Mouse (Mus musculus) hindbrain, embryonic 14.5 days (tissue): ENCODE measurements around the gene Cox4i1. TPM values are rescaled to one million over a fixed set of nuclear protein-coding genes. Genes with fewer than 3 reads are reported as not detected.
A peak's percentile ranks its signal among the peaks of the same experiment; 100 is the strongest.
"Not testable (repeated sequence)": the region's sequence is repeated elsewhere in the genome, so short reads cannot be mapped to it uniquely, and the experiment has no call there.

Experiments
- ATAC-seq: fragments of 200-750 bp; cut with Nextera tagmentation; 2 replicates; pipeline ENCODE4 v1.8.0; 2017; ENCODE audit warnings: moderate number of reproducible peaks, mild to moderate bottlenecking, moderate TSS enrichment, moderate library complexity; ENCODE audit not compliant: low FRiP score
- DNase-seq: peaks from one replicate; pipeline ENCODE4 v3.0.0-alpha.2; 2015; ENCODE audit warnings: low spot score
- H3K27ac ChIP-seq: fragments of 300-500 bp; sonication (generic); 2 replicates; pipeline ENCODE4 v1.5.1; 2014; ENCODE audit warnings: mild to moderate bottlenecking, moderate library complexity
- H3K27me3 ChIP-seq: fragments of 300-500 bp; sonication (generic); 2 replicates; pipeline ENCODE4 v1.6.1; 2014; ENCODE audit warnings: mild to moderate bottlenecking, low read length, mixed read lengths; ENCODE audit not compliant: control insufficient read depth, insufficient read depth
- H3K36me3 ChIP-seq: fragments of 300-500 bp; sonication (generic); replicated peaks from 2 replicates; pipeline ENCODE4 v1.6.1; 2014; ENCODE audit not compliant: control insufficient read depth, insufficient read depth
- H3K4me1 ChIP-seq: fragments of 300-500 bp; sonication (generic); replicated peaks from 2 replicates; pipeline ENCODE4 v1.6.1; 2014; ENCODE audit warnings: antibody characterized with exemption, low read length, mixed read lengths; ENCODE audit not compliant: control insufficient read depth, insufficient read depth
- H3K4me2 ChIP-seq: fragments of 300-500 bp; sonication (generic); replicated peaks from 2 replicates; pipeline ENCODE4 v1.6.1; 2014; ENCODE audit warnings: mild to moderate bottlenecking, moderate library complexity
- H3K4me3 ChIP-seq: fragments of 300-500 bp; sonication (generic); replicated peaks from 2 replicates; pipeline ENCODE4 v1.5.1; 2014; ENCODE audit warnings: mild to moderate bottlenecking, low read length
- H3K9ac ChIP-seq: fragments of 300-500 bp; sonication (generic); 2 replicates; pipeline ENCODE4 v1.6.1; 2014
- H3K9me3 ChIP-seq: fragments of 300-500 bp; sonication (generic); 2 replicates; pipeline ENCODE4 v1.6.1; 2016; ENCODE audit warnings: low read length; ENCODE audit not compliant: control insufficient read depth
- WGBS: fragments of 180-500 bp; shearing (Covaris S2); extraction: QIAGEN DNeasy Blood & Tissue Kit; methylation state at CpG from one replicate; pipeline ENCODE4 v1.1.7; 2014; 5-methylcytosine and 5-hydroxymethylcytosine counted together
- polyA plus RNA-seq: library from polyadenylated mRNA; unstranded; fragments of >200 nt; fragmentation: Nextera tagmentation; extraction: Ambion mirVana; gene quantifications from 2 replicates; pipeline ENCODE4 v1.2.1, GENCODE M21; 2014

Gene Cox4i1
- polyA plus RNA-seq, 1 experiment from 2014 or later: 1,254 TPM

- Histone ChIP-seq H3K4me3 (no peak overlapping the region), H3K9me3 (no peaks in the 10 kb centered on the region), H3K4me1 (peaks cover 7% of the 10 kb centered on the region), H3K9ac (no peak overlapping the region), H3K27me3 (no peaks in the 10 kb centered on the region), H3K27ac (no peak overlapping the region), H3K36me3 (peaks cover 53% of the 10 kb centered on the region), H3K4me2 (no peak overlapping the region)
- no peak for DNase-seq
- ATAC-seq: no peak
- 91% methylated on average over 7 of the region's 7 CpGs for WGBS
These were observed 5.3 kb downstream of the Cox4i1 start for GRCm38 (mm10) chr8:120673298-120673697.

GRCm38 (mm10) chr8:120675718-120676117 lies 7.7 kb downstream of the Cox4i1 start:
- no peak for DNase-seq
- Histone ChIP-seq H3K27ac (no peak overlapping the region), H3K9ac (no peak overlapping the region), H3K36me3 (peaks cover 40% of the 10 kb centered on the region), H3K4me1 (no peaks in the 10 kb centered on the region), H3K27me3 (no peaks in the 10 kb centered on the region), H3K4me2 (no peak overlapping the region), H3K9me3 (no peaks in the 10 kb centered on the region), H3K4me3 (no peak overlapping the region)
- no peak for ATAC-seq
- whole genome bisulfite sequencing: 76% methylated on average over 8 of the region's 8 CpGs

- no peak overlapping the region for H3K4me2 ChIP-seq
- no peak for ATAC-seq
- 12% methylated on average over 10 of the region's 10 CpGs for WGBS
- DNase-seq: peak; percentile 95
- no peaks in the 10 kb centered on the region for H3K27me3 ChIP-seq
- no peak overlapping the region for H3K4me3 ChIP-seq
- no peaks in the 10 kb centered on the region for H3K9me3 ChIP-seq
- no peak overlapping the region for H3K27ac ChIP-seq
- no peak overlapping the region for H3K9ac ChIP-seq
- no peaks in the 10 kb centered on the region for H3K4me1 ChIP-seq
- H3K36me3 ChIP-seq: peaks cover 13% of the 10 kb centered on the region
These were observed 10.4 kb downstream of the Cox4i1 start for GRCm38 (mm10) chr8:120678447-120678846.

GRCm38 (mm10) chr8:120679629-120680387 lies 11.8 kb downstream of the Cox4i1 start:
- H3K4me2 ChIP-seq: no peak overlapping the region
- no peaks in the 10 kb centered on the region for H3K9me3 ChIP-seq
- H3K9ac ChIP-seq: no peak overlapping the region
- H3K27me3 ChIP-seq: no peaks in the 10 kb centered on the region
- H3K36me3 ChIP-seq: peaks cover 6% of the 10 kb centered on the region
- WGBS: 75% methylated on average over 11 of the region's 11 CpGs
- ATAC-seq (no peak), DNase-seq (no peak)
- H3K4me1 ChIP-seq: no peaks in the 10 kb centered on the region
- no peak overlapping the region for H3K4me3 ChIP-seq
- H3K27ac ChIP-seq: no peak overlapping the region

GRCm38 (mm10) chr8:120680405-120680804 lies 12.4 kb downstream of the Cox4i1 start:
- 62% methylated on average over 7 of the region's 7 CpGs for WGBS
- H3K4me3 ChIP-seq, H3K27me3 ChIP-seq, H3K9me3 ChIP-seq, H3K36me3 ChIP-seq, ATAC-seq, H3K4me2 ChIP-seq, H3K4me1 ChIP-seq, H3K27ac ChIP-seq, H3K9ac ChIP-seq: not testable (repeated sequence)
- peak; percentile 61 for DNase-seq

- H3K4me3 ChIP-seq: no peak overlapping the region
- H3K36me3 ChIP-seq: no peaks in the 10 kb centered on the region
- H3K4me2 ChIP-seq: no peak overlapping the region
- DNase-seq: no peak
- H3K9ac ChIP-seq: no peak overlapping the region
- no peak overlapping the region for H3K27ac ChIP-seq
- WGBS: 84% methylated on average over 10 of the region's 10 CpGs
- no peaks in the 10 kb centered on the region for H3K27me3 ChIP-seq
- H3K9me3 ChIP-seq: no peaks in the 10 kb centered on the region
- H3K4me1 ChIP-seq: no peaks in the 10 kb centered on the region
- no peak for ATAC-seq
These were observed 13.1 kb downstream of the Cox4i1 start for GRCm38 (mm10) chr8:120681113-120681512.

- Histone ChIP-seq H3K9me3 (no peaks in the 10 kb centered on the region), H3K27me3 (no peaks in the 10 kb centered on the region), H3K9ac (no peak overlapping the region), H3K4me1 (no peaks in the 10 kb centered on the region), H3K4me3 (no peak overlapping the region), H3K4me2 (no peak overlapping the region), H3K36me3 (no peaks in the 10 kb centered on the region), H3K27ac (no peak overlapping the region)
- ATAC-seq (no peak), DNase-seq (peak; percentile 47)
- 18% methylated on average over 10 of the region's 10 CpGs for WGBS
These were observed 15.6 kb downstream of the Cox4i1 start for GRCm38 (mm10) chr8:120683602-120684001.

- H3K9me3 ChIP-seq: no peaks in the 10 kb centered on the region
- WGBS: 62% methylated on average over 5 of the region's 5 CpGs
- no peaks in the 10 kb centered on the region for H3K36me3 ChIP-seq
- H3K27ac ChIP-seq: no peak overlapping the region
- ATAC-seq (no peak), DNase-seq (no peak)
- H3K4me2 ChIP-seq: no peak overlapping the region
- no peaks in the 10 kb centered on the region for H3K4me1 ChIP-seq
- no peak overlapping the region for H3K4me3 ChIP-seq
- H3K9ac ChIP-seq: no peak overlapping the region
- no peaks in the 10 kb centered on the region for H3K27me3 ChIP-seq
These were observed 16.1 kb downstream of the Cox4i1 start for GRCm38 (mm10) chr8:120684082-120684481.

- ATAC-seq: no peak
- Histone ChIP-seq H3K9ac (no peak overlapping the region), H3K9me3 (no peaks in the 10 kb centered on the region), H3K4me3 (no peak overlapping the region), H3K27ac (no peak overlapping the region), H3K27me3 (no peaks in the 10 kb centered on the region), H3K4me2 (no peak overlapping the region), H3K4me1 (no peaks in the 10 kb centered on the region), H3K36me3 (no peaks in the 10 kb centered on the region)
- DNase-seq: no peak
- 74% methylated on average over 5 of the region's 5 CpGs for WGBS
These were observed 17.1 kb downstream of the Cox4i1 start for GRCm38 (mm10) chr8:120685097-120685496.

GRCm38 (mm10) chr8:120685591-120685990 lies 17.6 kb downstream of the Cox4i1 start:
- 82% methylated on average over 8 of the region's 8 CpGs for WGBS
- Histone ChIP-seq H3K27me3 (no peaks in the 10 kb centered on the region), H3K4me1 (no peaks in the 10 kb centered on the region), H3K4me2 (no peak overlapping the region), H3K9me3 (no peaks in the 10 kb centered on the region), H3K27ac (no peak overlapping the region), H3K9ac (no peak overlapping the region), H3K4me3 (no peak overlapping the region), H3K36me3 (no peaks in the 10 kb centered on the region)
- no peak for ATAC-seq
- no peak for DNase-seq
